Mouse (Mus musculus) left cerebral cortex, postnatal 25 days (tissue): Measurements from ENCODE around the gene G3bp1. TPM values are rescaled to one million over a fixed set of nuclear protein-coding genes. Genes with fewer than 3 reads are reported as not detected.
A peak's percentile ranks its signal among the peaks of the same experiment; 100 is the strongest.

ENCODE experiments used
- DNase-seq, 2 experiments: peaks; one replicate each; pipeline ENCODE4 v3.0.0; 2022; ENCODE audit warnings: low spot score in 2 of 2, mixed read lengths in 1 of 2
- intact Hi-C: fragments of 180-260 bp; cut with DNase I; formaldehyde crosslinking; loops from one replicate; pipeline ENCODE4 v1.15.1; 2025
- total RNA-seq, 2 experiments: library from RNA; stranded (reverse); gene quantifications; 2 replicates each; pipeline ENCODE4 v1.2.3; 2021

G3bp1 gene
- total RNA-seq, 2 experiments from 2014 or later: 34.1 to 34.4 TPM

DNA sequence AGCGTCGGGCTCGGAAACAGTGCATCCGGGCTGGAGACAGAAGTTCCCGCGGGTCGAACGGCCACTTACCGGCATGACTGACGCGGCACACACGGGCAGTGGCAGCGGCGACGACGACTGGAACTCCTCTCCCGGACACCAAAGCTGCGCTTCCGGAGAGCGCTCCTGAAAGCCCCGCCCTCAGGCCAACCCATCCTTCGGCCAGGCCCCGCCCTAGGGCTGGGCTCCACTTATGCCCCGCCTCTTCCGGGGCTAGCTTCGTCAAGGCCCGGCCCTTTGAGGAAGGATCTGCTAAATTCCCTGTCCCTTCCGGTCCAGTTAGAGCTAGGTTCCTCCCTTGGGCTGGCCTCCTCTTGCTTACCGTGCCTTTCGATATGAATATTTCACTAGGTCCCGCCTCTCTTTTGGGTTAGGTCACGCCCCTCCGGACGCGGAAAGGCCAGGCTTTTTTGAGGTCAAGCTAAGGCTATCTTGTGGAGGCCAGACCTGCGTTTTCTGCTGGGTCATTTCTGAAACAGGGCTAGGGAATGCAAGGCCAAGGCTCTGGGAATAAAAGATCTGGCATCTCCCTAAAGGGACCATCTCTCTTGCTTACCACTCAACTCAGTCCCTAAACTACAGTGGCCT lies 8.4 kb upstream of the G3bp1 start, which contains the start of gene Atox1:
Gene Atox1, minus strand, starts transcription at position 221 of the 627 bp plus-strand sequence.
- peak; percentile 92 to 96 for DNase-seq
- intact Hi-C loops: no loop called here

DNA sequence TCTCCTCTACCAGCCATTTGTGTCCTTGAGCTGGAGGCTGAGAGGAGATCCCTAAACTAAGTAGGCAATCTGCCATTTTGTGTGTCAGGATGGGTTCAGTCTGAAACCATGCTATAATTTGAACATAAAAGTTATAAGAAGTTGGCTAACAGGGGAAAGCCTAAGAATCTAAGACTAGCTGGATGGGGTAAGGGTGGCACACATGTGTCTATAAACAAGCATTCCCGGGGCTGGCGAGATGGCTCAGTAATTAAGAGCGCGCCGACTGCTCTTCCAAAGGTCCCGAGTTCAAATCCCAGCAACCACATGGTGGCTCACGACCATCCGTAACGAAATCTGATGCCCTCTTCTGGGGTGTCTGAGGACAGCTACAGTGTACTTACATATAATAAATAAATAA lies 7.3 kb upstream of the G3bp1 start:
- no peak for DNase-seq
- intact Hi-C loops: no loop called here

DNA sequence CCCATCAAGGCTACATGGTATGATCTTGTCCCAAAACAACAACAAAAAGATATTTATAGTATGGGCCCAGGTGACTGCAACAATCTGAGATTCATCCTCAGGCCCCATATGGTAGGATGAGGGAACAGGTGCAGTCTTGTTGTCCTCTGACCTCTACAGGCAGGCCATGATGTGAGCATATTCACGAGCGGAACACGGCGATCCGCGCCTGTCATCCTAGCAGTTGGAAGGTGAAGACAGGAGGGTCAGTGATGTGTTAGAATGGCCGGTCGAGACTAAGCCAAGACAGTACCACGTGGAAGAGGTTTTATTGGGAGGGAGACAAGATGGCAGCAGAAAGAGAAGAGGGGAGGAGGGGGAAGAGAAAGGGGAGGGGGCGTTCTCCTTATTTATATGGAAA lies 4.8 kb upstream of the G3bp1 start:
- DNase-seq: no peak
- intact Hi-C loops: no loop called here

DNA sequence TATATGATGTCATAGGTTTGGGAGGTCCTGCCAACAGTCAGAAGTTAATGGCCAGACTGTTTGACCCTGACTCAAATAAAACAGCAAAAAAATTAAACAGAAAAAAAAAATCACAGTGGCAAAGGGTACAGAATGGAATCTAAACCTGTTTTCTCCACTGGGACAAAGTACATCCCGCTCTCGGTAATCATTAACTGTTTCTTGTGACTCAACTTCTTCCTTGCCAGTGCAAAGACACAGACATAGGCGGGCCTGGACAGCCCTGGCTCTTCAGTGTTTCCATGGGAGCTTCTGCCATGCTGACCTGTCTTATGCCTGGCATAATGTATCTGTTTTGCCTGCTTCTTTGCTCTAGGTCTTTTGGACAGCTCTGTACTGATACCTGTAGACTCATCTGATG lies 4.3 kb upstream of the G3bp1 start:
- intact Hi-C loops: no loop called here
- DNase-seq: no peak

DNA sequence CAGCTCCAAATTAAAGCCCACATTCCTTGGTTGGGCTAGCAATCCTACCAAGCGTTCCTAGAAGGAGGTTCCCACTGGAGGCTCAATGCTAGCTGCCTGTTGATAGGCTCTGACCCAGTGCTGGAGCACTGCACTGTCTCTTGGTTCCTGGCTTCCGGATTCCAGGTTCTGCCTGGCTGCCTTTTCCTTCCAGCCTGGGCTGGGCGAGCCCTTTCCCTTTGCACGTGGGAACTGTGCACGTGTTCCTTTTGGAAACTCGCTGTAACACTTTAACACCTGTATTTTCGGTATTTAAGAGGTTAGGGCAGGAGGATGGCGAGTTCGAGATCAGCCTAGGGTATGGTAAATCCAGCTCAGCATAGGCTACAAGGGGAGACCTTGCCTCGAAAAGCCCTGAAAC lies 1.5 kb upstream of the G3bp1 start:
- DNase-seq: no peak
- intact Hi-C loops: no loop called here

DNA sequence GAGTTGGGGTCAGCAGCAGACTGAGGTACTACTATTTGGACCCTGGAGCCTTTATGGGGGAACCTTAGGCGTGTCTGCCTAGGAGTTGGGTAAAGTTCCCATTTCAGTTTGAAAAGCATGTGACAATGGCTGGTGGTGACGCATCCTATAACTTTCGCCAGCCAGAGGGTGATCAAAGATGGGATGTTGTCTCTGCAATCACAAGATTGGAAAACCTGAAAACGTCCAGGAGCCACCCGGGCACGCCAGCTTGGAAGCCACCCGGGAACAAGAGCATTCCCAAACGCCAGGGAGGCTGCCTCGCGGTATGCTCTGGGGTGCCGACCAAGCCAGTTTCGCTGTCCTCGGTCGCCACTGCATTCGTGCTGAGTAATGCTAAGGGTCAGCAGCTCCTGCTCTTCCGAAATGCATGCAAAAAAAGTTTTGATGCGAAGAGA lies 856 bp upstream of the G3bp1 start:
- DNase-seq: no peak

DNA sequence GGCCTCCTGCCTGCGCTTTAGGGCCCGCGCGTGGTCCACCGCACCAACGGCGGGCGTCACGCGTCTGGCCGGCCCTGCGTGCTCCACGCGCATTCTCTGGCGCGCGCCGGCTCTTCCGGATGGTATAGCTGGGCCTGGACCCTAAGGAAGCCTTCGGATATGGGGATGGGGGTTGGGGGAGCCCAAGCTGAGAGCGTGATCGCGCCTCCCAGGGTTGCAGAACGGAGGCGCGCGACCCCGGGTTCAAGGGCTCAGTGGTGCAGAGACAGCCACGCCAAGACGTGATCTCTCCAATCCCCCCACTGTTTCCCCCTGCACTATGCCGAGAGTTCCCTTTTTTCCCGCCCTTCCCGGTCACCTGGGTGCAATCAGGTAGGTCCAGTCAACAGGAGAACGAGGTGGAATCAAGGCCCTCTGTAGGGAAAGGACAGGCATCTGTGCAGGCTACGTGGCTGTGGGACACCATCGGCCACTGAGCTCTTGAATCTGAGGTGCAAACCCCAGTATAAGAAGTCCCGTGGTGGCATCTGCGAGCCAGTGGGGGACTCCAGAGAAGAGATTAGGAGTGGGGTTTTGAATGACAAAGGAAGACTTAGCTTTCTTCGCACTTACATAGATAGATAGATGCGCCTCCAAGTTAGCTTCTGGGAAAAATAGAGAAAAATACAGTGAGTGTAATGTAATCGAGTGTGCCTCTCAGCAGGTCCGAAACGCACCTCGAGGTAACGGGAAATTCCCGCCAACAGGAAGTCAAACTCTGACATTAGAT lies 622 bp downstream of the G3bp1 start:
- intact Hi-C loops: no loop called here
- peak; percentile 8 to 25 for DNase-seq

More for the DNA sequence above, 856 bp upstream of the G3bp1 start:
- intact Hi-C loops: no loop called here

DNA sequence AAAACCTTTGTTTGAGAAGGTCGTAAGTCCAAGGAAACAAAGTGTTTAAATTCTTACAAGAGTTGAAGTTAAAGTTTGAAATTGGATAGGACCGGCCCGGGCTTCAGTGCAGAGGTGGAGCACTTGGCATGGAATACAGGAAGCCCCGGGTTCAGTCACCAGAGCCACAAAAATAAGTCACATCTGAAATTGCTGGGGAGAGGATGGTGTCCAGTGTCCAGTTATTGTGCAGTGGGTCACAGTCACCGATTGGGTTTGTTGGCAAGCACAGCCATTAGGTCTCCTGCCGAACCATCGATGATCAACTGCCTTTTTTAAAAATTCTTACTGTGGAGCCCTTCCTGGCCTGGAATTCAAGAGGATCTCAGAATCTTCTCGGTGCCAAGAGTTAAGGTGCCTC lies 1.3 kb downstream of the G3bp1 start:
- intact Hi-C loops: no loop called here
- DNase-seq: no peak

DNA sequence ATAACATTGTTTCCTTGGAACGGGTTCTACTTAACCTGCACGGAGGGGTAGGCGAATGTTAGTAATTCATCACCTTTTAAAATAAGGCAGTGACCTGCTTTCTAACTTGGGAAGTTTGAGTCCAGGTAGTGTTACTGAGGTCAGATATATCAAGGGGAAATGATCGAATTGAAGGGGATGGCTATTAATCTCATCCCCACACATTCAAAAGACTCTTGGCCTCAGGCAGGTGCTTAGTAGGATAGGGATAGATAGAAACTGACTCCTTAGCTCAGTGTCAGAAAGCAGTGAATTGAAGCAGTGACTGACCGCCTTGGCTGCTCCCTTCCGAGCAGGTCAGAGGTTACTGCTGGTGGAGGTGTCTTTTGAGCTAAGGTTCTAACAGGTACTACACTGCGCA lies 2.0 kb downstream of the G3bp1 start:
- intact Hi-C loops: no loop called here
- no peak for DNase-seq

DNA sequence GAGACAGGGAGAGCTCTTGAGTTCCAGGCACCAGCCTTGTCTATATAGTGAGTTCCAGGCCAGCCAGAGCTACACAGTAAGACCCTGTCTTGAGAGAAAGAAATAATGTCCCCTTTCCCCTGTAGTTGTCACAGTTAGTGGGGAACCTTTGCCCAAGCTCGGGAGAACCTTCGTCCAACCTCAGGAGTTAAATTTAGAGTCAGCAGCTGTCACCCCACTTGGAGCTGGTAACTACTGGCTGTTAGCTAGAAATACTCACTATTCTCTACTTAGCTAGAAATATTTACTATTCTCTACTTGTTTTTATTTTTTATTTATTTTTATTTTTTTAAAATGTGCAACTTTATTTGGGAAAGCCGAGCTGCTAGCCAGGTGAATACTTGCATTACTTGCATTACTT lies 3.7 kb downstream of the G3bp1 start:
- DNase-seq: no peak
- intact Hi-C loops: no loop called here

DNA sequence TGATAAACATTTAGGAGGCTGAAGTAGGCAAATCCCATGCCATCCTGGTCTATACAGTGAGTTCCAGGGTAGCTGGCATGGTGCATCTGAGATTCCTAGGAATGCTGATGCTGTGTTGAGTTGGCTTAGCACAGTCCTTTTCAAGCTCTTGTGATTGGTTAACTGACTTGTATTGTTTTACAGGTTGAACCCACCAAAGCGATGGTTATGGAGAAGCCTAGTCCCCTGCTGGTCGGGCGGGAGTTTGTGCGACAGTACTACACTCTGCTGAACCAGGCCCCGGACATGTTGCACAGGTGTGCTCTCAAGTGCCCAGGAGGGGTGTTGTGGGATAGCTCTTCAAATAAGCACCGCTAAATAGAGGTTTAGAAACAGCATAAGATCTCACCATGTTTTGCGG lies 16.0 kb downstream of the G3bp1 start:
- intact Hi-C loops: no loop called here
- no peak for DNase-seq

DNA sequence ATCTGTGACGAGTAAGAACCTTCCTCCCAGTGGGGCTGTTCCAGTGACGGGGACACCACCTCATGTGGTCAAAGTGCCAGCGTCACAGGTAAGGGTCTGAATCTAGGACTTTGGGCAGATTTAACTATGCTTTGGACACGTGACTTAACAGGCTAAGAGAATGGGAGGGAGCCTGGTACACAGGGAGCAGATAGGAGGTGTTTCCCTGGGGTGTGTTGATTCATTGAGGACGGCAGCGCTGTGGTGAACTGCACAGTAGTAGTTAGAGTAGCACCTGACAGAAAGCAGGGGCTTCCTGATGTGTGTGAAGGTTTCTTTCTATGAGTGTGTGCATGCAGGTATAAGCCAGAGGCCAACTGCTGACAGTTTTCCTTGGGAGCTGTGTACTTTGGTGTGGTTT lies 26.7 kb downstream of the G3bp1 start:
- intact Hi-C loops: no loop called here
- DNase-seq: no peak

DNA sequence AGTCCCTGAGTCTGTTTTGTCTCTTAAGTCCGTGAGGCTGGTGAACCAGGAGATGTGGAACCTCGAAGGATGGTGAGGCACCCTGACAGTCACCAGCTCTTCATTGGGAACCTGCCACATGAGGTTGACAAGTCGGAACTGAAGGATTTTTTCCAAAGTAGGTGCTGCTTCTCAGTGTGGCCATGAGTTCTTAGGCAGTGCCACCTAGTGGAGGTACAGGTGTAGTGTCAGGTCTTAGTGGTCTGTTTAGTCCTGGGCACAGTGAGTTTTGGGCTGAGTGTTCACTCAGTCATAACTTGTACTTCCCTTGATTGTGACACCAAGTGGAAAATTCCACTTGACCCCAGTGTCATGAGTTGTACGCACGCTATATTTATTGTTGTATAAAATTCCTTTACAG lies 28.4 kb downstream of the G3bp1 start:
- intact Hi-C loops: no loop called here
- DNase-seq: peak in 1 of 2 experiments; percentile 55

DNA sequence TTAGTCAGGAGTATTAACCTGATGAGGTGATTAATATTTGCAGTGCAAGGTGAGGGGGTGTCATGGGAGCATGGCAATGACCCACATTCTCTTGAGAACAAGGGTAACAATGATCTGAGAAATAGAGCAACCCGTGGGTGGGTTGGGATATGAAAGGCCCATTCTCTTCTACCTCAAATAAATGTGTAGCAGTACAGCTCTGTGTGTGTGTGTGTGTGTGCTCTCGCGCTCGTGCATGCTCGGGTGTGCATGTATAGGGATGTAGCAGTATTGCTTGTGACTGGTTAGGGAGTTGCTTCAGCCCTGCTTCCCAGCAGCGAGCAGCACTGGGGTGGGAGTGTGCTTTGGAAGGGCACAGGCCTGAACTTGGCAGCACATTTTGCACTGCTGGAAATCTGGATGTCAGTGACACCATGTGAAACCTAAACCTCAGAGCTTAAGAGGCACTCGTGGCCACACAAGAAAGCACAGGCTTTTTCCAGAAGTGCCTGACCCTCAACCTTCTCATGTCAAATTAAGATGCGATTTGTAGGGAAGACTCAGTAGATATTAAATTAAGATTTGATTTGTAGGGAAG lies 32.6 kb downstream of the G3bp1 start:
- DNase-seq: no peak
- intact Hi-C loops: no loop called here

DNA sequence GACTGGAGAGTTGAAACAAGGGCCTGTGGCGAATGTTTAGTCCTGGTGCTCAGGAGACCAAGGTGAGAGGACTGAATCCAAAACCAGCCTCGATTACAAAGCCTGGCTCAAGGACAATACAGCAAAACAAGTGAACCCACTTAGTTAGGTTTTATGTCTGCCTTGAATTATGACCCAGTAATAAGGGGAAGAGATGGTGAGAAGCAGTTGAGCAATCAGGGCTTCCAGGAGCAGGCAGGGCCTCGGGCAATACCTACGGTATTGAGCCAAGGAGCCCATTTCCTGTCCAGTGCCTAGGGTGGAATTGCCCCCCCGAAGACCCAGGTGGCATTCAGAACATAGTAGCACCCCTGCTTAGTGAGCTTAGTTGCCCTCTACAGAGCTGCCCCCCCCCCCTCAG lies 33.4 kb downstream of the G3bp1 start:
- DNase-seq: no peak
- intact Hi-C loops: no loop called here

DNA sequence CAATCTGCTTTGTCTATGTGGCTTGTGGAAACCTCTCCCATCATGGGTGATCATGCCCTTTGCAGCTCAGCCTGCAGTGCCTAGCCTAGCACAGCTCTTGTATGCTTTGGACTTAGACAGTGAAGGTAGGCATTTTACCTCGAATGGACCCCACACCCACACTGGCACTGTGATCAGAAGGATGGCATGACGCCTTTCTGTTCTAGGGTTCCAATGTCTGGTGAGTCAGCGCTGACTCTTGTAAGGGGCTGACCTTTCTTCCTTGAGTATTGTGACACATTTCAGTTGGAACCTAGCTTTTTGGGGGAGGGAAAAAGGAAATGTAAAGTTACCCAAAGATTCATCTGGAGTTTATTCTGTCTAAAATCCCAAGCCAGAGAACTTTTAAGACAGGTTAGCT lies 36.0 kb downstream of the G3bp1 start:
- intact Hi-C loops: no loop called here
- no peak for DNase-seq

DNA sequence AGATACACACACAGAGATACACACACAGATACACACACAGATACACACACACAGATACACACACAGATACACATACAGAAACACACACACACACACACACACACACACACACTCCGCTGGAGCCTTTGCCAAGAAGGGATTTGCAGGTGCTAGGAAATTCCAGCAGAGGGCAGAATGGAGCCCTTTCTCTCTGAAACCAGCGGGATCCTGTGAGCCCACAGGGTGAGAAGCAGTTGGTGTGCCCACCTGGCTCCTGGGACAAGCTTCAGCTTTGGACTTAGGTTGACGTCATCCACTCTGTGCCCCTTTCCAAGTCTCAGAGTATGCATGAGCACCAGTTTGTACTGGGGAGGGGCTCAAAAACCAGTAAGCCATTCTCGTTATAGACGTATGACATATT lies 41.9 kb downstream of the G3bp1 start:
- intact Hi-C loops: no loop called here
- DNase-seq: no peak

DNA sequence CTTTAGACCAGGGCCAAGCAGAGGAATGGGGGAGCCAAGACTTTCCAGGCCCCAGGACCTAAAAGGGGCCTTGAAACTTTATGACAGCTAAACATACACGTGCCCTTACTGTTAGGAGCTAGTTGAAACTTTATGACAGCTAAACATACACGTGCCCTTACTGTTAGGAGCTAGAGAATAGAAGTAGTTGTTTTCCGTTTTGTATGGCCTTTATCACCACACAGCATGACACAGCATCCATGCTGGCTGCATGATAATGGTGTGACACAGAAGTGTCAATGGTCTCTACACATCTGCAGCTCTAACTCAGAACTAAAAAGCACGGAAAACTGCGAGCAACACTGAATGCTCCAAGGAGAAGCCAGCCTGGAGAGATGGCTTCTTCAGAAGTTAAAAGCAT lies 48.2 kb downstream of the G3bp1 start:
- intact Hi-C loops: loop anchor here (2.0 to 5.0 kb wide), 2 partner anchors 475 to 587 kb away; no protein-coding TSS in a partner anchor

DNA sequence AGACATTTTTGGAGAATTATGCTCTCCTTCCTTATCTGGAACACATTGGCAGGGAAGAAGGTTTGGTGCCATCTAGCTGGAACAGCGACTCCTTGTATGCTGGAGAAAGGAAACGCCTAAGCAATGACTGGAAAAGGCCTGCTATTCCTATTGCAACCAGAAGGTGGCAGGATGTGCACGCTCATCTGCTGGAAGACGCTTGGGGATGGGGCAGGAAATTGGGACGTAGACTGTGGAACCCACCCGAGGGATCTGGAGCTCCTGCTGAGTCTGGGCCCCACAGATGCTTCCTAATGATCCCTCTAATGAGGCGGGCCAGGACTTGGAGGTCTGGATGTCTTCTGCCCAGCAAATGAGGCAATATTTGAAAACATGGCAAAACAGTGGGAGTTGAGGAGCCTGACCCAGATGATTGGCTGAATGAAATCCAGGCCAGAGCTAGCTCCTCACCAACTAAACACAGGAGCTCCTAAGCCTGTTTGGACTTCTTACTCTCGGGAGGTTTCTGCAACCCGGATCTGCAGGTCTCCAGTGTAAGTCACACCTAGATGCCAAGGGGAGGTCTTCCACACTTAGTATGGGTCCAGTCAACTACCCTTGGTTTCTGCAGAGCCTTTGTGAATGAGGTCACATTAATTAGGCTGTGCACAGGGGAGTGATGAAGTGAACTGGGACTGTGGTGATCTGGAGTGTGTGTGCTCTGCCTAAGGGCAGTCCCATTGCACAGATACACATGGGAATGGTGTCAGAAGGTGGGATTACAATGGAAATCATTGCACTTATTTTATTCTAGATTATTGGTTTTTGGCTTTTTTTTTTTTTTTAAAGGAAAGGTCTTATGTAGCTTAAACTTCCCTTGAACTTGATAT lies 49.6 kb downstream of the G3bp1 start:
- intact Hi-C loops: loop anchor here (2.0 to 5.0 kb wide), 2 partner anchors 473 to 586 kb away; no protein-coding TSS in a partner anchor
- DNase-seq: peak; percentile 81 to 88

More for the DNA sequence above, 48.2 kb downstream of the G3bp1 start:
- DNase-seq: no peak

DNA sequence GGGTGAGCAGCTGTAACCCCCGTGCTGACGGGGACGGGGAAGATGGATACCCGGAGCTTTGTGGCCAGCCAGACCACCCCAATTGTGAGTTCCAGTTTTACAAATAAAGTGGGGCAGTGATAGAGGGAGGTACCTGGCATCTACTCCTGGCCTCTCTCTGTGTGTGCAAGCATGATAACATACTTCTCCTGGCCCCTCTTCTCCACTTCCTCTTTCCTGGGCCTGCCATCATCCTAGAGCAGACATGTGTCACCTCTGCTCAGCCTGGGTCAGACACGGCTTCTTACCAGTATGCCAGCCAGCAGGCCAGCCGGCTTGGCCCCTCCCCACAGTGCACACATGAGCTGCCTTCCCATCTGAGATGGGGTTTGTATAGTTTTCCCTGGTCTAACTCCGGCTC lies 61.3 kb downstream of the G3bp1 start:
- DNase-seq: no peak
- intact Hi-C loops: no loop called here
